Mouse (Mus musculus): ENCODE data around the gene Setd3. TPM values are rescaled to one million over a fixed set of nuclear protein-coding genes. Genes with fewer than 3 reads are reported as not detected.

Setd3 gene
- polyA plus RNA-seq, 1 experiment from 2014 or later = 104 TPM

GRCm38 (mm10) chr12:108170467-108170866, 8.6 kb downstream of the Setd3 start:
- Histone ChIP-seq H3K36me3 (ENCODE audit: control insufficient read depth, insufficient read depth) (no peaks in the 10 kb centered on the region), H3K4me3 (replicated peaks; ENCODE audit: low read length) (no peak overlapping the region)

GRCm38 (mm10) chr12:108168909-108169308, 10.2 kb downstream of the Setd3 start:
- Histone ChIP-seq H3K4me1 (replicated peaks; ENCODE audit: control insufficient read depth, insufficient read depth, low read length) (peaks cover 8% of the 10 kb centered on the region), H3K27me3 (replicated peaks; ENCODE audit: control insufficient read depth, insufficient read depth, low read length) (no peaks in the 10 kb centered on the region), H3K4me2 (ENCODE audit: low read length) (no peak overlapping the region), H3K27ac (ENCODE audit: low read length) (no peak overlapping the region), H3K9ac (replicated peaks; ENCODE audit: low read depth, low read length) (no peak overlapping the region), H3K9me3 (ENCODE audit: control insufficient read depth, low read length) (no peaks in the 10 kb centered on the region), H3K4me3 (replicated peaks; ENCODE audit: low read length) (no peak overlapping the region), H3K36me3 (ENCODE audit: control insufficient read depth, insufficient read depth) (no peaks in the 10 kb centered on the region)
- 66% methylated on average over 3 of the region's 3 CpGs for WGBS
- ATAC-seq = no peak

More at GRCm38 (mm10) chr12:108170467-108170866, 8.6 kb downstream of the Setd3 start:
- Histone ChIP-seq H3K9me3 (ENCODE audit: control insufficient read depth, low read length) (no peaks in the 10 kb centered on the region), H3K4me2 (ENCODE audit: low read length) (no peak overlapping the region), H3K27ac (ENCODE audit: low read length) (no peak overlapping the region), H3K27me3 (replicated peaks; ENCODE audit: control insufficient read depth, insufficient read depth, low read length) (no peaks in the 10 kb centered on the region), H3K4me1 (replicated peaks; ENCODE audit: control insufficient read depth, insufficient read depth, low read length) (peaks cover 8% of the 10 kb centered on the region), H3K9ac (replicated peaks; ENCODE audit: low read depth, low read length) (no peak overlapping the region)
- WGBS = 89% methylated on average over 3 of the region's 3 CpGs
- no peak for ATAC-seq

GRCm38 (mm10) chr12:108163706-108164105, 15.4 kb downstream of the Setd3 start:
- Histone ChIP-seq H3K27ac (ENCODE audit: low read length) (no peak overlapping the region), H3K4me3 (replicated peaks; ENCODE audit: low read length) (no peak overlapping the region), H3K4me2 (ENCODE audit: low read length) (no peak overlapping the region), H3K4me1 (replicated peaks; ENCODE audit: control insufficient read depth, insufficient read depth, low read length) (no peaks in the 10 kb centered on the region), H3K36me3 (ENCODE audit: control insufficient read depth, insufficient read depth) (no peaks in the 10 kb centered on the region), H3K27me3 (replicated peaks; ENCODE audit: control insufficient read depth, insufficient read depth, low read length) (no peaks in the 10 kb centered on the region), H3K9ac (replicated peaks; ENCODE audit: low read depth, low read length) (no peak overlapping the region), H3K9me3 (ENCODE audit: control insufficient read depth, low read length) (no peaks in the 10 kb centered on the region)
- no peak for ATAC-seq
- 75% methylated on average over 3 of the region's 3 CpGs for WGBS

- Histone ChIP-seq H3K4me2 (ENCODE audit: low read length) (no peak overlapping the region), H3K27ac (ENCODE audit: low read length) (no peak overlapping the region), H3K27me3 (replicated peaks; ENCODE audit: control insufficient read depth, insufficient read depth, low read length) (no peaks in the 10 kb centered on the region), H3K36me3 (ENCODE audit: control insufficient read depth, insufficient read depth) (no peaks in the 10 kb centered on the region), H3K9ac (replicated peaks; ENCODE audit: low read depth, low read length) (no peak overlapping the region), H3K9me3 (ENCODE audit: control insufficient read depth, low read length) (no peaks in the 10 kb centered on the region), H3K4me3 (replicated peaks; ENCODE audit: low read length) (no peak overlapping the region), H3K4me1 (replicated peaks; ENCODE audit: control insufficient read depth, insufficient read depth, low read length) (no peaks in the 10 kb centered on the region)
- WGBS = 88% methylated on average over 1 of the region's 1 CpGs
- no peak for ATAC-seq
Observed at GRCm38 (mm10) chr12:108162036-108162435, 17.1 kb downstream of the Setd3 start.

- Histone ChIP-seq H3K9me3 (ENCODE audit: control insufficient read depth, low read length) (no peaks in the 10 kb centered on the region), H3K9ac (replicated peaks; ENCODE audit: low read depth, low read length) (no peak overlapping the region), H3K27ac (ENCODE audit: low read length) (no peak overlapping the region), H3K4me2 (ENCODE audit: low read length) (no peak overlapping the region), H3K27me3 (replicated peaks; ENCODE audit: control insufficient read depth, insufficient read depth, low read length) (no peaks in the 10 kb centered on the region), H3K4me1 (replicated peaks; ENCODE audit: control insufficient read depth, insufficient read depth, low read length) (no peaks in the 10 kb centered on the region), H3K36me3 (ENCODE audit: control insufficient read depth, insufficient read depth) (peaks cover 2% of the 10 kb centered on the region; the same call in 1 of the 2 replicates), H3K4me3 (replicated peaks; ENCODE audit: low read length) (no peak overlapping the region)
- no peak for ATAC-seq
Observed at GRCm38 (mm10) chr12:108159863-108160262, 19.3 kb downstream of the Setd3 start.

GRCm38 (mm10) chr12:108152743-108153142, 26.4 kb downstream of the Setd3 start:
- Histone ChIP-seq H3K4me2 (ENCODE audit: low read length) (no peak overlapping the region), H3K27ac (ENCODE audit: low read length) (no peak overlapping the region), H3K27me3 (replicated peaks; ENCODE audit: control insufficient read depth, insufficient read depth, low read length) (no peaks in the 10 kb centered on the region), H3K36me3 (ENCODE audit: control insufficient read depth, insufficient read depth) (peaks cover 7% of the 10 kb centered on the region; the same call in 1 of the 2 replicates), H3K4me3 (replicated peaks; ENCODE audit: low read length) (no peak overlapping the region), H3K9ac (replicated peaks; ENCODE audit: low read depth, low read length) (no peak overlapping the region), H3K9me3 (ENCODE audit: control insufficient read depth, low read length) (no peaks in the 10 kb centered on the region), H3K4me1 (replicated peaks; ENCODE audit: control insufficient read depth, insufficient read depth, low read length) (no peaks in the 10 kb centered on the region)
- no peak for ATAC-seq
- WGBS = 98% methylated on average over 2 of the region's 2 CpGs

GRCm38 (mm10) chr12:108149764-108150163, 29.4 kb downstream of the Setd3 start:
- 77% methylated on average over 3 of the region's 3 CpGs for WGBS
- Histone ChIP-seq H3K4me3 (replicated peaks; ENCODE audit: low read length) (no peak overlapping the region), H3K4me1 (replicated peaks; ENCODE audit: control insufficient read depth, insufficient read depth, low read length) (no peaks in the 10 kb centered on the region), H3K27ac (ENCODE audit: low read length) (no peak overlapping the region), H3K9ac (replicated peaks; ENCODE audit: low read depth, low read length) (no peak overlapping the region), H3K27me3 (replicated peaks; ENCODE audit: control insufficient read depth, insufficient read depth, low read length) (no peaks in the 10 kb centered on the region), H3K36me3 (ENCODE audit: control insufficient read depth, insufficient read depth) (peaks cover 6% of the 10 kb centered on the region; the same call in 1 of the 2 replicates), H3K4me2 (ENCODE audit: low read length) (no peak overlapping the region), H3K9me3 (ENCODE audit: control insufficient read depth, low read length) (no peaks in the 10 kb centered on the region)
- no peak for ATAC-seq

- WGBS = 96% methylated on average over 3 of the region's 3 CpGs
- peaks cover 4% of the 10 kb centered on the region; the same call in 1 of the 2 replicates for H3K36me3 ChIP-seq (ENCODE audit: control insufficient read depth, insufficient read depth)
- no peak overlapping the region for H3K4me3 ChIP-seq (replicated peaks; ENCODE audit: low read length)
- no peaks in the 10 kb centered on the region for H3K9me3 ChIP-seq (ENCODE audit: control insufficient read depth, low read length)
- H3K4me2 ChIP-seq (ENCODE audit: low read length) = no peak overlapping the region
- no peak for ATAC-seq
- no peak overlapping the region for H3K27ac ChIP-seq (ENCODE audit: low read length)
- no peak overlapping the region for H3K9ac ChIP-seq (replicated peaks; ENCODE audit: low read depth, low read length)
- H3K4me1 ChIP-seq (replicated peaks; ENCODE audit: control insufficient read depth, insufficient read depth, low read length) = 0 out of 2 replicates have a peak, but pooled peaks cover 2% of the 10 kb centered on the region
- no peaks in the 10 kb centered on the region for H3K27me3 ChIP-seq (replicated peaks; ENCODE audit: control insufficient read depth, insufficient read depth, low read length)
Observed at GRCm38 (mm10) chr12:108145198-108145597, 33.9 kb downstream of the Setd3 start.

GRCm38 (mm10) chr12:108143624-108144498, 35.3 kb downstream of the Setd3 start:
- Histone ChIP-seq H3K9ac (replicated peaks; ENCODE audit: low read depth, low read length) (no peak overlapping the region), H3K9me3 (ENCODE audit: control insufficient read depth, low read length) (no peaks in the 10 kb centered on the region), H3K4me3 (replicated peaks; ENCODE audit: low read length) (no peak overlapping the region), H3K36me3 (ENCODE audit: control insufficient read depth, insufficient read depth) (peaks cover 3% of the 10 kb centered on the region; the same call in 1 of the 2 replicates), H3K27ac (ENCODE audit: low read length) (no peak overlapping the region), H3K4me2 (ENCODE audit: low read length) (no peak overlapping the region), H3K27me3 (replicated peaks; ENCODE audit: control insufficient read depth, insufficient read depth, low read length) (no peaks in the 10 kb centered on the region), H3K4me1 (replicated peaks; ENCODE audit: control insufficient read depth, insufficient read depth, low read length) (0 out of 2 replicates have a peak, but pooled peaks cover 2% of the 10 kb centered on the region)
- WGBS = 82% methylated on average over 5 of the region's 5 CpGs
- no peak for ATAC-seq

All from forebrain, embryonic 16.5 days (tissue).